Mouse (Mus musculus): ENCODE measurements around the gene Lin54.

- TF ChIP-seq GATA1 (IDR thresholded peaks at IDR 0.05; ENCODE audit: borderline replicate concordance, low read length) = no peak
- TF ChIP-seq FLI1 (IDR thresholded peaks at IDR 0.05; ENCODE audit: low read length) = no peak
These were observed 22.9 kb upstream of the Lin54 start for GRCm38 (mm10) chr5:100523331-100523730.
